Mouse (Mus musculus) intestine, postnatal 0 days (tissue): Measurements from ENCODE around the gene Rasal2. TPM values are rescaled to one million over a fixed set of nuclear protein-coding genes. Genes with fewer than 3 reads are reported as not detected.

Source experiments
- ATAC-seq: fragments of 200-750 bp; cut with Nextera tagmentation; 2 replicates; pipeline ENCODE4 v1.8.0; 2017; ENCODE audit warnings: mild to moderate bottlenecking, moderate TSS enrichment, moderate library complexity
- H3K27ac ChIP-seq: fragments of 300-500 bp; sonication (generic); 2 replicates; pipeline ENCODE4 v1.5.1; 2014; ENCODE audit warnings: mild to moderate bottlenecking, low read depth, low read length, moderate library complexity
- H3K27me3 ChIP-seq: fragments of 300-500 bp; sonication (generic); replicated peaks from 2 replicates; pipeline ENCODE4 v1.6.1; 2014; ENCODE audit warnings: low read length, mixed read lengths; ENCODE audit not compliant: control insufficient read depth, insufficient read depth
- H3K36me3 ChIP-seq: fragments of 300-500 bp; sonication (generic); 2 replicates; pipeline ENCODE4 v1.6.1; 2014; ENCODE audit warnings: mild to moderate bottlenecking, moderate library complexity; ENCODE audit not compliant: control insufficient read depth, insufficient read depth
- H3K4me1 ChIP-seq: fragments of 300-500 bp; sonication (generic); replicated peaks from 2 replicates; pipeline ENCODE4 v1.6.1; 2014; ENCODE audit warnings: antibody characterized with exemption, low read length, mixed read lengths; ENCODE audit not compliant: control insufficient read depth, insufficient read depth
- H3K4me2 ChIP-seq: fragments of 300-500 bp; sonication (generic); replicated peaks from 2 replicates; pipeline ENCODE4 v1.6.1; 2014; ENCODE audit warnings: low read depth, mild to moderate bottlenecking, moderate library complexity
- H3K4me3 ChIP-seq: fragments of 300-500 bp; sonication (generic); 2 replicates; pipeline ENCODE4 v1.5.1; 2014; ENCODE audit warnings: low read depth, low read length
- H3K9ac ChIP-seq: fragments of 300-500 bp; sonication (generic); 2 replicates; pipeline ENCODE4 v1.6.1; 2014; ENCODE audit warnings: mild to moderate bottlenecking, low read depth, low read length
- H3K9me3 ChIP-seq: fragments of 300-500 bp; sonication (generic); 2 replicates; pipeline ENCODE4 v1.6.1; 2016; ENCODE audit warnings: mixed run types; ENCODE audit not compliant: control insufficient read depth
- CTCF ChIP-seq: sonication (generic); IDR thresholded peaks from 2 replicates; pipeline ENCODE4 v1.5.1; 2016; ENCODE audit warnings: low read depth, mild to moderate bottlenecking, control low read depth, antibody characterized with exemption, moderate library complexity
- WGBS: fragments of 180-500 bp; shearing (Covaris S2); extraction: QIAGEN DNeasy Blood & Tissue Kit; methylation state at CpG from one replicate; pipeline ENCODE4 v1.1.7; 2014; 5-methylcytosine and 5-hydroxymethylcytosine counted together
- polyA plus RNA-seq: library from polyadenylated mRNA; unstranded; fragments of >200 nt; fragmentation: Nextera tagmentation; extraction: Ambion mirVana; gene quantifications from 2 replicates; pipeline ENCODE4 v1.2.1, GENCODE M21; 2015

Gene Rasal2
- polyA plus RNA-seq, 1 experiment from 2014 or later: 5.3 TPM

DNA sequence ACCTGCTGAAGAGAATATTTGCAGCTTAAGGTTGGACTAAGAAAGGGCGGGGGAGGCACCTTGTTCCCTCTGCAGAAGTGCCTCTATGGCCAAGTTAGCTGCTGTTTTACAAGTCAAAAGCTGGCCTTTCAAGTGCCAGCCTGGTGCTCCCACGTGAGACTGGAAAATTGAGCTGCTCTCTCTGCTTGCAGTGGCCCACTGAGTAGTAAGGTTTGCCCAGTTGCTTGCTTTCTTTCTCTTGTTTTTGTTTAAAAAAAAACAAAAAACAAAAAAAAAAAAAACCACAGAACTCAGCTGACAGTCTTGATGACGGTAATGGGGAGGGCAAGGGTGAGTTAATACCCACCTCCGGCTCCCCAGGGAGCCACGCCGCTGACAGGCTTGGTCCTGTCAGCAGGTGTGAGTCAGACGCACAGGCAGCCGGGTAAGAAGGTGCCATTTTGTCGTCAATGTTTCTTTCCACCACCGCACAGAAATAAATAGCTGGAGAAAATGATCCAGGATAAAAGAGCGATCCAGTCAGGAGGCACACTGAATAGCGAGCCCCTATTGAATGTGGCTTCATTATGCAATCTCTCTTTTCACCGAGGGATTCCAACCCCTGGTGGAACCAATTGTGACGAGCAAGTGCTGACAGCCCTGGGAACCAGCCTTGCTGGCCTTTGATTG, 27.7 kb upstream of the Rasal2 start:
- Histone ChIP-seq H3K27me3 (no peaks in the 10 kb centered on the region), H3K36me3 (no peaks in the 10 kb centered on the region), H3K4me3 (no peak overlapping the region), H3K9ac (no peak overlapping the region), H3K4me1 (no peaks in the 10 kb centered on the region), H3K4me2 (peak overlapping the region; percentile 45), H3K9me3 (no peaks in the 10 kb centered on the region), H3K27ac (no peak overlapping the region)
- ATAC-seq: no peak
- TF ChIP-seq CTCF: no peak
- 28% methylated on average over 14 of the region's 14 CpGs for WGBS

DNA sequence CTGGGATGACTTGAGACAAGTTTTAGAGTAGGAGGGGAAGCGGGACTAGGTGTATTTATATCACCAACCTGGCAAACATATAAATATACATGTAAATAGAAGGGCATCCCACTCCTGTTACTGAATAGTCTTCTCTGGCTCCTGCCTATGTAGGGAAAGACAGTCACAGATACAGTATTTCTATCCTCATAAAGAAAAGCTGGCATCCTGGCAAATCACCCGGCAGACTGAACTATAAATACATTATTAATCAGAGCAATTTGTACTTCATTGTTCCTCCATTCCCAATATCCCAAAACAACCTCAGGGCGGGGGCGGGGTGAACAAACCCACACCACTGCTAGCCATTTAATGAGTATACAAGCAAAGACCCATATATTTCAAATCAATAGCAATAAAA, 26.7 kb upstream of the Rasal2 start:
- no peak overlapping the region for H3K4me3 ChIP-seq
- no peak overlapping the region for H3K27ac ChIP-seq
- no peaks in the 10 kb centered on the region for H3K9me3 ChIP-seq
- no peaks in the 10 kb centered on the region for H3K4me1 ChIP-seq
- no peaks in the 10 kb centered on the region for H3K36me3 ChIP-seq
- no peak for TF ChIP-seq CTCF
- no peaks in the 10 kb centered on the region for H3K27me3 ChIP-seq
- ATAC-seq: no peak
- WGBS: 92% methylated on average over 4 of the region's 4 CpGs
- no peak overlapping the region for H3K9ac ChIP-seq
- no peak overlapping the region for H3K4me2 ChIP-seq

DNA sequence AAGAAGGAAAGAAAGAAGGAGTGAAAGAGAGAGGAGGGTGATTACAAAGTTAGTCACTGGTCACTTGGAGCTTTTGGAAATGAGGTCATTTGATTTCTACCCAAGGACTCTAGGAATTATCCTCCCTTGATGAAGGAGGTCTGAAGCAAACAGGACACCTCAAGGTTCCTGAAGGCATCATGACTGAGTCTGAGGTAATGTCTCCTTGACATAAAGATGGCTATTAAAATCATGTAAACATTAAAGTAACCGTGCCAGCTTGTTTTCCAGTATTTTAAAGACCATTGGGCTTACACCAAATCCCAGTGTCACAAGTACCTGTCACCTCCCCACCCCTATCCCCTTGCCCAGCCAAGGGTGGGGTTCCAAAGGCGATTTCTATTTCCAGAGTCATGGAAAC, 25.9 kb upstream of the Rasal2 start:
- H3K9me3 ChIP-seq: no peaks in the 10 kb centered on the region
- no peaks in the 10 kb centered on the region for H3K27me3 ChIP-seq

DNA sequence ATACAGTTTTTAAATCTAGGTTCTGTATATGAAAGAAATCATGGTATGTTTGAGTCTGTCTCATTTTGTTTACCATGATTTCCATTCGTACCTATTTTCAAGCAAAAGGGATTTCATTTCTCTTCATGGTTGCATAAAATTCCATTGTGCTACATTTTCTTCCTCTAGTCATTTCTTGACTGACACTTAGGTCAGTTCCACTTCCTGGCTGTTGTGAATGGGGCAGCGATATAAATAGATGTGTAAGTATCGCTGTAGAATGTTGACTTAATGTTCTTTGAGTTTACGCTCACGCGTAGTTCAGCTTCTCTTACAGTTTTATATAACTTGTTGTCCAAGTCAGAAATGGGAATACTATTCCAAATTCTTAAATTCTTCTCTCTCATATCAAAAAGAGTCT, 23.5 kb upstream of the Rasal2 start:
- no peaks in the 10 kb centered on the region for H3K4me1 ChIP-seq
- no peak for ATAC-seq
- H3K4me2 ChIP-seq: no peak overlapping the region
- H3K27me3 ChIP-seq: no peaks in the 10 kb centered on the region
- TF ChIP-seq CTCF: no peak
- H3K9me3 ChIP-seq: no peaks in the 10 kb centered on the region
- 76% methylated on average over 6 of the region's 6 CpGs for WGBS
- H3K36me3 ChIP-seq: no peaks in the 10 kb centered on the region
- H3K4me3 ChIP-seq: no peak overlapping the region
- H3K9ac ChIP-seq: no peak overlapping the region
- H3K27ac ChIP-seq: no peak overlapping the region

More for the DNA sequence above, 25.9 kb upstream of the Rasal2 start:
- Histone ChIP-seq H3K4me2 (no peak overlapping the region), H3K4me1 (no peaks in the 10 kb centered on the region), H3K9ac (no peak overlapping the region), H3K27ac (no peak overlapping the region), H3K4me3 (no peak overlapping the region), H3K36me3 (no peaks in the 10 kb centered on the region)
- ATAC-seq: no peak
- TF ChIP-seq CTCF: no peak
- WGBS: 85% methylated on average over 2 of the region's 2 CpGs

DNA sequence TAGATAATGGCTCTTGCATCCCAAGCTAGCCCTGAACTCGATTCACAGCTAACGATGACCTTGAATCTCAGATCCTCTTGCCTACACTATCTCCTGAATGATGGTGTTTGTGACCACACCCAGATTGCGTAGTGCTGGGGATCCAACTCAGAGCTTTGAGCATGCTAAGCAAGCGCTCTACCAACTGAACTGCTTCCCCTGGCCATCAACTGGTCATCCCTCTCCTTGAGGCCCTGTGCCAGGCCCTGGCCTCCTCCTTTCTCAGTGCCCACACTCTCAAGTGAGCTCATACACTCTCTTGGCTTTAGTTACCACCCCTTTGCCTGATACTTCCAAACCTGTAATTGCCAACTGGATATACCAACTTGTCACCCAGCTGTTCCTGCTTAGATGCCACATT, 22.0 kb upstream of the Rasal2 start:
- Histone ChIP-seq H3K9me3 (no peaks in the 10 kb centered on the region), H3K4me1 (no peaks in the 10 kb centered on the region), H3K9ac (no peak overlapping the region), H3K4me2 (no peak overlapping the region), H3K36me3 (no peaks in the 10 kb centered on the region), H3K4me3 (no peak overlapping the region), H3K27me3 (no peaks in the 10 kb centered on the region), H3K27ac (no peak overlapping the region)
- TF ChIP-seq CTCF: no peak
- 75% methylated on average over 4 of the region's 4 CpGs for WGBS
- ATAC-seq: no peak

DNA sequence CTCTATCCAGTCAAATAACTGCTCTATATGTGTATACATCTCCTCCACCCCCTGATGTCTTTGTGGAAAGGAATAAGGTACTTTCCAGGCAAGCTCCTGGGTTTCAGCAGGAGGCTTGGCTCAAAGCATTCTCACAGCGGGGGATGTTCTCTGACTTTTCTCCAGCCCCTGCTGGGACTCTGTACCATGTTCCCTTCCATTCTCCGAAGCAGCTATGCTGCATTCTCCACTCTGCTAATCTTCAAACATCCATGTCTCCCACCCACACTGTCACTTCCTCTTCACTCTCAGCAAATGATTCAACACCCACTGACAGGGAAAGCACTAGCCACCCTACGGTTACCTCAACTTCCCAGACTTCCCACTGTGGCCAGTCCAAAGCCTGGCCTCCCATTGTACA, 20.9 kb upstream of the Rasal2 start:
- ATAC-seq: no peak
- H3K4me1 ChIP-seq: no peaks in the 10 kb centered on the region
- H3K9me3 ChIP-seq: no peaks in the 10 kb centered on the region
- H3K4me3 ChIP-seq: no peak overlapping the region
- WGBS: 63% methylated on average over 3 of the region's 3 CpGs
- H3K27ac ChIP-seq: no peak overlapping the region
- H3K36me3 ChIP-seq: no peaks in the 10 kb centered on the region
- H3K27me3 ChIP-seq: no peaks in the 10 kb centered on the region
- no peak for TF ChIP-seq CTCF
- no peak overlapping the region for H3K4me2 ChIP-seq
- H3K9ac ChIP-seq: no peak overlapping the region

DNA sequence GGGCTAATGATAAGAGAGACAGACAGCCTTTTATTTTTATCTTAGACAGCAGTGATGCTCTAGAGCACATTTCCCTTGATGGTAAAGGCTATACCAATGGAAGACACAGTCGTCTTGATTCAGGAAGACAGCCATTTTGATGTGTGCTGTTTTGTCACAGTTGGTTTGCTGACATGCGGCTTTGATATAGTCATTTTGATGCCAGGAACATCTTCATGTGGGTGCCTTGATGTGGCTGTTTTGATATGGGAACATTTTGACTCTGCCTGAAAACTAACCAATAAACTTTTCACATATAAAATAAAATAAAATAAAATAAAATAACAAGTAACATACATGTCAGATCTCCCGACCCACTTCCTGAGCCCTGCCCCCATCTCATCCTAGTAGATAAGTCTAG, 16.0 kb upstream of the Rasal2 start:
- no peaks in the 10 kb centered on the region for H3K9me3 ChIP-seq
- H3K4me3 ChIP-seq: no peak overlapping the region
- H3K27ac ChIP-seq: no peak overlapping the region
- 88% methylated on average over 3 of the region's 3 CpGs for WGBS
- TF ChIP-seq CTCF: no peak
- no peak overlapping the region for H3K9ac ChIP-seq
- H3K4me2 ChIP-seq: no peak overlapping the region
- ATAC-seq: no peak
- H3K36me3 ChIP-seq: no peaks in the 10 kb centered on the region
- no peaks in the 10 kb centered on the region; the same call in 1 of the 2 replicates for H3K4me1 ChIP-seq
- H3K27me3 ChIP-seq: no peaks in the 10 kb centered on the region
